Mouse (Mus musculus) kidney, postnatal 4 days (tissue): ENCODE measurements around the gene Ndst4.

Experiments used
- DNase-seq, 2 experiments: peaks; one replicate each; pipeline ENCODE4 v3.0.0; 2021; ENCODE audit warnings: mixed read lengths in 2 of 2

The Ndst4 gene

GRCm38 (mm10) chr3:125734945-125735344 lies 331.1 kb downstream of the Ndst4 start:
- DNase-seq = no peak

GRCm38 (mm10) chr3:125744468-125745141 lies 340.7 kb downstream of the Ndst4 start:
- no peak for DNase-seq

GRCm38 (mm10) chr3:125745142-125745496 lies 341.2 kb downstream of the Ndst4 start:
- DNase-seq = no peak

- DNase-seq = no peak
These were observed 342.5 kb downstream of the Ndst4 start for GRCm38 (mm10) chr3:125746367-125746766.

GRCm38 (mm10) chr3:125756911-125757310 lies 353.0 kb downstream of the Ndst4 start:
- no peak for DNase-seq

- DNase-seq = no peak
These were observed 356.8 kb downstream of the Ndst4 start for GRCm38 (mm10) chr3:125760711-125761110.
